Mouse (Mus musculus) cerebellum, adult 11-12 months (tissue): Measurements from ENCODE around the gene Gmpr2.
A peak's percentile ranks its signal among the peaks of the same experiment; 100 is the strongest.

Experiments used
- DNase-seq: peaks from one replicate; pipeline ENCODE4 v3.0.0; 2022

The Gmpr2 gene

DNA sequence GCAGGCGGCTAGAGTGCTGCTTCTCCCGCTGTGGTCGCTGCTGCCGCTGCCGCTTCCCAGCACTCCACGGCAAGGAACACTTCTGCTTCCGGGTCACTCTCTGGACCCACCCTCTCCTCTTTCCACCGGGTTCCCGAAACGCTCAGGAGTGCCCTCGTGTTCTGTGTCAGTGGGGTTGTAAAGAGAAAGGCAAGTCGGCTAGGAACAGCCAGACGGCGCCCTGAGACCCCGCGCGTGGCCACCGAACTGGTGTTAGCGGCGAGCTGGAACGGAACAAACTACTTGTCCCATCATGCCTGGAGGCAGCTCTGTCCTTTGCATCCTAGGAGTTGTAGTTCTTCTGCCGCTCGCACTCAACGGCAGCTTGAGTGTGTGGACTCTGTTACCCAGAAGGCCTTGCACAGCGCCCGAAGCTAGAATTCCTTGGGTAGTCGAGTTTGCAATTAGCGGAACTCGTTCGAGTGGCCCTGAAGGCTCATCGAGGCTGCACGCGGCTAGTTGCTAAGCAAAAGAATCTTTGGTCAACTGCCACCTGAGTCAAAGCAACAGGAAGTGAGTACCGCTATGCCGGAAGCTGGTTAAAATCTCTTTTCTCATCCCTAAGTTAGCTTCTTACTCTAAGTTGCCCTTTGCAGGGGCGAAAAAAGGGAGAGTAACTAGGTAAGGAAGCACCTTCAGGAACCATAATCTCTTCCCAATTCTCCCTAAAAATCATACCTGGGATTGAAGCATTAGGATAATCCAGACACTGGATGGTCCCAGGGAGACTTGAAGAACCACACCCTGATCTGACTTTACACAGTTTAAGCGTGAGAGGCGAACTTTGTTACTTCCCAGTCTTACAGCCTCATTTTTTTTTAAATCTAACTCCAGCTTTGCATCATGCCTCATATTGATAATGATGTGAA is at the start of gene Gmpr2, which contains the start of gene Nedd8:
Gmpr2 (plus strand) TSS at position 109 of the 908 bp plus-strand sequence.
Nedd8 (minus strand) TSS at position 292 of the 908 bp plus-strand sequence.
- peak; percentile 91 for DNase-seq

DNA sequence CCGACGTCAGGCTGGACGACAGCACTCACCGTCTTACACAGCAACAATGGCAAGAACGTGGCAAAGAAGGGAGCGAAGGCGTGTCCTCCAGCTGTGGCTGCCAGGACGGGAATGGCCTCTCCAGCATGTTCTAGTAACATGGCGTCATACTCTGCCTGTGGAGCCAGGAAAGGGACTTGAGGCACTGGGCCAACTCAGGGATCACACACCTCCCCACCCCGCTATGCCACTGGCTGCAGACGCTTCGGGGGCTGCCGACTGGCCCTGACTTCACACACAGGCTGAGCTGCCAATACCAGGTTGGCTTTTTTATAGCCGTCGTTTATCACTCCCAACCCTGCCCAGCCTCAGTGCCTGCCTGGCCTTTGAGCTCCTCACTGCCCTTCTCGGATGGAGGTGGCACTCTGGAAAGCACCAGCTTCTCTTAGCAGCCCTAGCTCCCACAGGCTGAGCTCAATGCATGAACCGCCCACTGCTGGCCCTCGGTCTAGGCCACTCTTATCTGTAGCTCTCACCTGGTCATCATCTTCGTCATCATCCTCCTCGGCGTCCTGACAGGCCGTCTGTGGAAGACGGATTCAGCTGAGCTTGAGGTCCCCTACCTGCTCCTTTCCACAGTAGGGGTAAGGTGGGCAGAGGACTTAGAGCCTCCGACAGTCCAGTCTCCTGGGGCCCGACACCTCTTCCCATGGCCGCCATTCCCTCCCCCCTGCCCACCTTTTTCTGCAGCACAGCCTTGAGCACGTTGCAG is 43.5 kb upstream of the Gmpr2 start:
- no peak for DNase-seq

DNA sequence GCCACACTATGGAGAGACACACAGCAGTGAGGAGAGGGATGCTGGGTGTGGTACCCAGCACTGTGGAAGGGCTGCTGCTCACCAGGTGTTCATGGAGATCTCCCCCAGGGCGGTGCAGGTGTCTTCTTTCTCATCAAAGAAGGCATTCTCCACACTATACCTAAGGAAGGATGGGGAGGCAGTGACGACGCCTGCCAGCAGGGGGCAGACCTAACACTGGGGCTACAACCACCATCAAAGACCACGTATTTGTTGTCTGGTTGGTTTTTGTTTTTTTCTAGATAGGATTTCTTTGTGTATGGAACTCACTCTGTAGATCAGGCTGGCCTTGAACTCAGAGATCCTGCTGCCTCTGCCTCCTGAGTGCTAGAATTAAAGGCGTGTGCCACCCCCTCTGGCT is 42.4 kb upstream of the Gmpr2 start:
- no peak for DNase-seq

DNA sequence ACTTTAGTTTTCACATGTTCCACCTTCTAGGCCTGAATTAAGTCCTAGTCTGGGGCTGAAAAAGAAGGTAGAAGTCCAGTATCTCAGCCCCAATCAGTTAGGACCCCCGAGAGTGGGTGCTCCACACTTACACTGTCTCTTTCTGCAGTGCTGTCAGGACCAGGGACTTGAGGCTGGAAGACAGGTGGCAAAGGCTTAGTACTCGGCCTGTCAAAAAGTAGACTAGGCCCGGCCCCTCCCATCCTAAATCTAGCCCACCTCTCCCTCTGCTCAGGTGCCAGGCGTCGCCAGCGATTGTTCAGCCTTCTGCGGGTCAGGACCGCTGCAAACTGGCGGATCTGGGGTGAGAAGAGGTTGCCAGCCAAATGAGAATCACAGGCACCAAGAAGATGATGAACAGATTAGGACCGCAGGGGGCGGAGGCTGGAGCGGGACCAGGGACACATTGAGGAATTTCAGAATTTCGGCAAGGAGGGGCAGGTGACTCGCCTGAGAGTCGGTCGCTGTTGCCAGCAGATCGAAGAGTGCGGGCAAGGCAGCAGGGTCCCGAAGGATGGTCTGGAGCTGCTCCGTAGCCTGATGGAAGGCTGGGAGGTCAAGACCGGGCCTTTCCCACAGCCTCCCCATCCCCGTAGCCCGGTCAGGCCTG is 36.7 kb upstream of the Gmpr2 start:
- peak; percentile 72 for DNase-seq

DNA sequence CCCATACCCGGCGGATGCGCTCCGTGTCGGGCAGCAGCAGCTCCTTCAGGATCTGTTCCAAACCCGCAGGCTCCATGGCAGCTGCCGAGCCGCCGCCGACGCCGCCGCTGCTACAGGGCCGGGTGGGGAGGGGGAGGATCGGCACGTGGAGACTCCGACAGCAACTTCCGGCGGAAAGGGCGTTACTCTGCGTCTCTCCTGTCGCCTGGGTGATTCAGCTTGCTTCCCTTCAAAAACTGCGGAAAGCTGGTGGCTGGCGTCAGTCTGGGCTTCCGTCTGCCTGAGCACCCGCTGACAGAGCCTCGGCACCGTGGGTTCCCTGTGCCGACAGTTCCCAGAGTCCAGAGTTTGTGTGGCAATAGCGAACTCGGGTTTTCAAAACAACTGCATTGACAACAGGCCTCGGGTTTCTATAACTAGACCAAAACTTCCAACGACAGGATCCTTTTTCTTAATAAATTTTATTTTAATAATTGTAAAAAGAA is 36.2 kb upstream of the Gmpr2 start, which contains the start of gene Ipo4:
Ipo4 (minus strand) TSS at position 435 of the 485 bp plus-strand sequence.
- DNase-seq: peak; percentile 80

DNA sequence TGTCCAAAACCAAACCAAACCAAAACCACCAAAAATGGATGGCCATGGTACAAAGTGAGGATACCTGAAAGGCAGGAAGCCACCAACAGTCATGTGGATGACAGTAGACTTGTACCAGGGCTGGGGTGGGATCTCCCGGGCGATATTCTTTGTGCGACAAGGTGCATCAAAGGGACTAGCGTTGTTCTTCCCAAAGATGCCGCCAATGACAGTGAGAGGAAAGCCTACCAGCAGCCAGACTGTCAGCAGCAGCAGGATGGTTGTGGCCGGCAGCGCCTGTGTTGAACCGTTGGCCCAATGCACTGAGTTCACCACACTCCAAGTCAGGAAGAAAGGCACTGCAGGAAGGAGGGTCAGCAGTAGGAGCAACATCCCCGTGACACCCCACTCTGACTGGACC is 33.9 kb upstream of the Gmpr2 start, which contains the start of gene Gm49378:
Gm49378 (minus strand) TSS at position 101 of the 400 bp plus-strand sequence.
- no peak for DNase-seq

DNA sequence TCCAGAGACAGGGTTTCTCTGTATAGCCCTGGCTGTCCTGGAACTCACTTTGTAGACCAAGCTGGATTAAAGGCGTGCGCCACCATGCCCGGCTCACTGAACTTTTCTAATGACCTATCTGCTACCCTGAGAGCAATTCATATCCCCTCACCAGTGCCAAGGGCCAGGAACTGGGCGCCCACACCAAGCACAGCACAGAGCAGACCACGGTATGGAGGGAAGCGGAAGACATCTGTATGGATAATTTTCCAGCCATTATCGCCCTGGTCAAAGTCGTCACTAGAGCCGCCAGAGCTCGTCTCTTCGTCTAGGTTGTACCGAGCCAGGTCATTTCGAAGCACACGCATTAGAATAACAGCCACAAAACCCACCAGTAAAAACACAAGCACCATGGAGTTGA is 30.9 kb upstream of the Gmpr2 start:
- DNase-seq: no peak

DNA sequence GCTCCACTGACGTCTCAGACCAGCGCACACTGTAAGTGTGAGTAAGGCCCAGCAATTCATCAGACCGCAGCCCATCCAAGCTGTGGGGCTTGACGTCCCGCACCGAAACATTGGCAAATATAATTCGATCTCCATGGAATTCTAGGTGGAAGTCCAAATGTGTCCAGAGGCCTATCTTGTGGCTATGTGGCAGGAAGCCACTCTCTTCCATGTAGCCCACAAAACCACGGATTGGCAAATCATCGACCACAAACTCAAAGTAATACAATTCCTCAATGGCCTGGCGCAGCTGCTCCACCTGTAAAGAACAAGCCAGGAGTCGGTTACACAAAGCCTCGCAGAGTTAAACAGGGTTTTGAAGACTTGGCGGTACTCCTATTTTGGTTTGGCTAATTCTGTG is 30.4 kb upstream of the Gmpr2 start:
- no peak for DNase-seq

DNA sequence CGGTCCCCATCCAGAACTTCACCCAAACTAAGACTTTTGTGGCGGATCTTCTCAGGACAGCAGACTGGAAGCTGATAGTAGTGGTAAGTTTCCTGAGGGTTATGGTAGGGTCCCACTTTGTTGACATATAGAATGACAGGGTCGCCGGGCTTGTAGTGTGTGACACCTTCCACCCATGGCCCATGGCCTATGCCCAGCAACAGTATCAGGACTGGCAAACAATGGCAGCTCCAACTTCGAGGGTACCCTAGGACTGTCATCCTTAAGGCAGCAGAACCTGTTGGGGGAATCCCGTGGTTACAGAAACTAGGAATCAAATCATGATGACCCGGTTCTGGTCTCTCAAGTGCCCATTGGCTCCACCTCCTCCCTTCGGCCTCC is 29.1 kb upstream of the Gmpr2 start:
- no peak for DNase-seq

DNA sequence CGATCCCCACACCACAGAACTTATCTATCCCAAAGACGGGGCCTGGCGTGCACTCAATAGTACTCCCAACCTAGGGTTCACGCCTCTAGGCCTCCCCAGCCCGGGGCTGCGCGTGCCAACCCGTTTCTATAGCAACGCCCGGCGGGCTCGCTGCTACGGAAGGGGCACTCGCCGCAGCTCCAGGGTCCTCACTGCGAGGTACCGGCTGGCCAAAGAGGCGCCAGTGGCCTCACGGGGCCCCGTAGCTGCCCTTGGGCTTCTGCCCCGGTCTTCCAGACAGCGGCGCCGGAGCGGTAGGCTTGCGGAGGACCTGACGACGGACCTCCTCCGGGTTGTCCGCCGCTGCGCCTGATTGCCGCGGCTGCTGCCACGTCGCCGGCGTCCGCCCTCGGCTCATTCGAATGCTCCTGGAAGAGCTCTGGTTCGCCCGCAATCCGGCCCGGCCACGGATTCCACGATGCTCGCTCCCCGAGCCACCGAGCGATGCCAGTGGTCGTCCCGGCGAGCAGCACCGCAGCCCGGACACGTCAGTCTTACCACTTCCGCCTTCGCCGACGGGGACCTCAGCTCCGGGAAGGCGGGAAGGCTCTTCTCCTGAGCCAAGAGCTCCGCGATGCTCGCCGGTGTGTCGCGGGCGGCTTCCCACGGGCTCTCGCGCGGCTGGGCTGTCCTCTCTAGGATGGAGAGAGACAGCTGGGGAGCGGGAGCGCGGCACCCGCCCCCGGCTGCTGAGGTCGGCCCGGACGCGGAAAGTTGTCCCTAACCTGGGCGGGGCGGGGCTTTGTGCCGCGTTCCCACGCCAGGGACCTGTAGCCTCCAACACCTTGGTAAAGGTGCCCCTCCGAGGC is 28.5 kb upstream of the Gmpr2 start, which contains the start of gene Tm9sf1:
Tm9sf1 (minus strand) TSS at position 747 of the 848 bp plus-strand sequence.
- DNase-seq: peak; percentile 86

DNA sequence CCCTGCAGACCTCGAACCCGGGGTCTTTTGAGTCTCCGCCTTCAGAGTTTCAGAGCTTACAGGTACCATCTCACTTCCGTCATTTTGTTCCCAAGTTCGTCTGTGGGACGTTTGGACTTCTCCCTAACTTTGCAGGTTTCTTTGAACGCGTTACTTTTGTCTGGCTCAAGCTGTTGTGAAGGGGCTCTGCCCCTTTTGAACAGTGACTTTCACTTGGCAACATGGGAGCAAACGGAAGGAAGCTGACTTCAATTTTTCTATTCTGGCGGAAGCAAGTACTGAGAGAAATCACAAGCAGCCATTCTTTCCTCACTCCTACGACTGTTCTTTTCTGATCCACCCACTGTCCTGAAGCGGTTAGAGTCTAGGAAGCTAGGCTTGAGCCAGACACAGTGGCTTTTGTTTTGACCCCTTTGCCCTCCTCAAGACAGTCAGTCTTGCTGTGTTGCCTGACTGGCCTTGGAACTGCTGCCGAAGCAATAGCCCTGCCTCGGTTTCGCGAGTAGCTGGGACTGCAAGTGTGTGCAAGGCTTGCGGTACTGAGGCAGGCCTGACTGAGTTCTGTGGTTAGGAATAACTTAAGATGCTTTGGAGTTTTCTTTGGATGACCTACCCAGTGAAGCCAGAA is 27.4 kb upstream of the Gmpr2 start:
- no peak for DNase-seq

DNA sequence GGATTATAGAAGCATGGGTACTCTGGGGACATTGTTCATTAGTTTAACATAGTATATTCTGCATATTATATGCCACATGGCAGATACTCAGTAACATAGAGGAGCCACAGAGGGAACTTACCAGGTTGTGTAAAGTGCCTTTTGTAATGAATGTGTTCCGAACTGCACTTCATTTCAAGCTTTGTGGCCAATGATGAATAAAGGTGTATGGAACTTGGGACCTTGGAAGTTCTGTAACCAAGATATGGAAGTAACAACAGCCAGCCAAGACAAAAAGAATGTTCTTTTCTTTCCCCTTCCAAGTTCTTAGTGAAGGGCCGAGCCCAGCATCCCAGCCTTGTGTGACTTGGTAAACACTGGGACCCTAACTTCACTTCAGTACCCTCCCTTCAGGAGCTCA is 21.9 kb upstream of the Gmpr2 start, which contains the start of gene Tssk4:
Tssk4 (plus strand) TSS at position 301 of the 400 bp plus-strand sequence.
- no peak for DNase-seq

DNA sequence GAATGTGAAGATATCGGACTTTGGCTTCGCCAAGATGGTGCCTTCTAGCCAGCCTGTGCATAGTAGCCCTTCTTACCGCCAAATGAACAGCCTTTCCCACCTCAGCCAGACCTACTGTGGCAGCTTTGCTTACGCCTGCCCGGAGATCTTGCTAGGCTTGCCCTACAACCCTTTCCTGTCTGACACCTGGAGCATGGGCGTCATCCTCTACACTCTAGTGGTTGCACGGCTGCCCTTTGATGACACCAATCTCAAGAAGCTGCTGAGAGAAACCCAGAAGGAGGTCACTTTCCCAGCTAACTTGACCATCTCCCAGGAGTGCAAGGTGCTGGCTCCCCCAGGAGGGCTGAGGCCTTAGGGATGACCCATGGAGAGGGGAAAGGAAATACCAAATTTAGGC is 20.2 kb upstream of the Gmpr2 start:
- DNase-seq: no peak

DNA sequence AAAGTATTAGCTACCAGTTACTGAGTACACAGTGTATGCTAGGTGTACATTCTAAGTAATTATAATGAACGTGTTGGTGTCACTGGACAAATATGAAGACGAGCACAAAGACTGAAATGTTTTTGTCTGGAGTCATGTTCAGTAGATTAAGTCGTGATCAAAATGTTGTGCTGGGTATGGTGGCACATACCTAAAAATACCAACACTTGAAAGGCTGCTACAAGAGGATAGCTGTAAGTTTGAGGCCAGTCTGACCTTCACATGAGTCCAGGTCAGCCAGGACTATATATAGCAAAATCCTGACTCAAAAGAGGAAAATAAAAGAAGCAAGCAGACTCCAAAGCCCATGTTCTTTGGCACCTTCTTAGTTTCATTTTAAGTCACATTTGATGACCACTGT is 14.8 kb upstream of the Gmpr2 start:
- no peak for DNase-seq

DNA sequence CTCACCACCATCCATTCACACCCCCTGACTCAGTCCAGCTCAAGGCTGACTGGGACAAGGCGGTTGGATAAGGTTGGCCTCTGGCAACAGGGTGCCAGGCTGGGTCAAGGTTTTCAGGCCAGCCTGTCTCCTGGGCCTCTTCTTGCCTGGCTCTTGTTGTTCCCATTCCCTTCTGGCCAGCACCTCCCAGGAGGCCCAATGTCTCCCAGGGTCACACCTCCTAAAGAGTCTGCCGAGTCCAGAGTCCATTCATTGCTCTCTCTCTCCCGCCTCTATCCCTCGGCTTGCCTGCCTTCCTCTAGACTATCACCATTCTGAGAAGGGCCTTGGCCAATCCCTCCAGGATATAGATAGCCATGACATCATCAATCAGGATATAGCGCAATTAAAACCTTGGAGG is 13.7 kb upstream of the Gmpr2 start:
- no peak for DNase-seq

DNA sequence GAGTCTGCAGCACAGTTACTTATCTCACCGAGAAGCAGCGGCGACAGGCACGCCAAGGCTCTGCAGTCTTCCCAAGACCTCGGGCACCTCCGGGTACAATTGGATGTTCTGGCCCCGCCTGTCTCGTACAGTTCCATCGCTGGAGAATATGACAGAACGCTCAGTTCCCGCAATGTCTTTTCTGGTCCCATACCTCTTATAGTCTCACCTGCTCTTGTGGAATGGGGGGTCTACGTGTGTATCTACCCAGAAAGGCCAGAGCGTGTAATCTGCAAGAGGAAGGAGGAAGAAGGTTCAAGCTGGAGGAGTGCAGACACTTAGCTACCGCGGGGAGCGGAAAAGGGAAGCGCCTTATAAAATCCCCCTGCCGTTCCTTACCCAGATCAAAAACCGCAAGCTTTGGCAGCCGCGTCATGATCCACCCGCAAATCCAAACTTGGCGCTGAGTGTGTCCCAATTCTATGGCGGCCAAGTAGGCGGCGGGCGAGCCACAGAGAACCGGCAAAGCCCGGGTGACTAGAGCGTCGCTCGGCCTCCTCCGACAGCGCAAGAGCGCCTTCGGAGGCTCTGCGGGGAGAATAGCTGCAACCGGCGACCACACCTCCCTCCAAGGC is 11.7 kb upstream of the Gmpr2 start, which contains the start of gene Mdp1:
Mdp1 (minus strand) TSS at position 549 of the 614 bp plus-strand sequence.
- DNase-seq: peak; percentile 73

DNA sequence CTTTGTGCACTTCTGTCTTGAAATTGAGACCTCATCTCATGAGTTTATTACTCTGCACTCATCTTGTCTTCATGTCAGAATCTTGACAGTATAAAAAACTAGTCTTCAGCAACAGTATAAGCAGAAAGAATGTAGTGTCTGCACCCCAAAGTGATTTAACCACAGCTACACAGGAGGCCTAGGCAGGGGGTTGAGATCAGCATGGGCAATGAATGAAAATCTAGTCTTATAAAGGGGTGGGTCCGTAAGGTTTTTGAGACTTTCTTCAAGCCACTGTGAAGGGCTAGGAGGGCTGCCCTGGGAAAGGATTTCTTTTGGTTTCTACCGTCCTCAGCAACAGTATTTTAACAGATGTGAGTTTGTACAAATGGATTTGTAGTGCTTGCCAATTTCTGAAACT is 11.1 kb upstream of the Gmpr2 start:
- DNase-seq: no peak

DNA sequence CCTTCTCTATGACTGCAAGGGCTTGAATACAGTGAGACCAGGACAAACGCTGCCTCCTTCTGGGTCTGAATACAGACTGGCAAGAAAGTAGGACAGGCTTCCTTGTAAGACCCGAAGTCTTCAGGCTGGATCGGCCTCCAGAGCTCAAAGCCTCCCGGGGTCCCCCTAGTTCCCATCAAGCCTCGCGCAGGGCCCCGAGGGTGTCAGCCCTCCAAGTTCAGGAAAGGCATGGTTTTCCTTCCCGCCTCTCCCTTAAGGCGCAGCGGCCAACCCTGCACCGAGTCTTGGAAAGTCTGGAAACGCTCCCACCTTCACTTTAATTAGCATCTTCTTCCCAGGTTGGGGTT is 282 bp upstream of the Gmpr2 start:
- no peak for DNase-seq

DNA sequence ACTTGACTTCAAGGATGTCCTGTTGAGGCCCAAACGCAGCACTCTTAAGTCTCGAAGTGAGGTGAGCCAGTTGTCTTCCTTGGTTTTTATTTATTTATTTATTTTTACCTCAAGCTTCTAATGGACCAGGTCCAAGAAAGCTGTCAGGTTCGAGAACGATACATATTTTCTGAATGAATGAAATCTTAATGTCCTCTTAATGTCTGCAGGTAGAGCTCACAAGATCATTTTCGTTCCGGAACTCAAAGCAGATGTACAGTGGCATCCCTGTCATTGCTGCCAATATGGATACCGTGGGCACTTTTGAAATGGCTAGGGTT is 960 bp downstream of the Gmpr2 start:
- no peak for DNase-seq

DNA sequence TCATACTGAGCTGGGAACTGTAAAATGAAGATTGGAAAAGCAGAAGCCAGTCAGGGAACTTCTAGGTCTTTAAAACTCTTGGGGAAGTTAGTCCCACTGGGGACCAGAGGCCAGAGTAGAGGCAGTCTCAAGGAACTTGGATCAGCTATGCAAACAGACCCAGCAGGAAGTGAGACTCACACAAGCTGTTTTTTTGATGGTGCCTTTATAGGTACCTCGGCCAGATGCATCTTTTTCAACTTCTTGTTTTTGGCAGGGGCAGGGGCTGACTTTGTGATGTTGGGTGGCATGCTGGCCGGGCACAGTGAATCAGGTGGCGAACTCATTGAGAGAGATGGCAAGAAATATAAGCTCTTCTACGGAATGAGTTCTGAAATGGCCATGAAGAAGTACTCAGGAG is 5.9 kb downstream of the Gmpr2 start:
- no peak for DNase-seq
